Mouse (Mus musculus) kidney, adult 2 months (tissue): Measurements from ENCODE around the gene Hnf1a. TPM values are rescaled to one million over a fixed set of nuclear protein-coding genes. Genes with fewer than 3 reads are reported as not detected.

Experiments used
- DNase-seq: peaks from one replicate; pipeline ENCODE4 v3.0.0; 2021
- H3K27ac ChIP-seq: fragments of 200-500 bp; 2 replicates; pipeline ENCODE4 v1.5.1; 2012; ENCODE audit warnings: low read depth, low read length, control low read depth, inconsistent platforms; ENCODE audit not compliant: insufficient read depth
- H3K27me3 ChIP-seq: fragments of 200-500 bp; replicated peaks from 2 replicates; pipeline ENCODE4 v1.6.1; 2012; ENCODE audit warnings: mild to moderate bottlenecking, moderate library complexity, low read length, inconsistent platforms; ENCODE audit not compliant: control insufficient read depth, insufficient read depth
- H3K36me3 ChIP-seq: fragments of 200-500 bp; 2 replicates; pipeline ENCODE4 v1.6.1; 2012; ENCODE audit warnings: mild to moderate bottlenecking, moderate library complexity, low read length, inconsistent platforms; ENCODE audit not compliant: control insufficient read depth, insufficient read depth
- H3K4me1 ChIP-seq: fragments of 200-500 bp; 2 replicates; pipeline ENCODE4 v1.6.1; 2011; ENCODE audit warnings: low read length; ENCODE audit not compliant: control insufficient read depth, insufficient read depth
- H3K4me3 ChIP-seq: fragments of 200-500 bp; 2 replicates; pipeline ENCODE4 v1.5.1; 2011; ENCODE audit warnings: mild to moderate bottlenecking, low read depth, low read length, control low read depth; ENCODE audit not compliant: insufficient read depth
- CTCF ChIP-seq: fragments of 200-500 bp; conservative IDR thresholded peaks from 2 replicates; pipeline ENCODE4 v1.5.1; 2011; ENCODE audit warnings: low read depth, mild to moderate bottlenecking, control low read depth, low read length, moderate library complexity, mixed read lengths; ENCODE audit not compliant: insufficient read depth, insufficient read length
- POLR2A ChIP-seq: fragments of 200-500 bp; IDR thresholded peaks from one replicate; pipeline ENCODE4 v1.6.1; 2011; ENCODE audit warnings: low read depth, low read length, control low read depth
- WGBS: fragments of 180-500 bp; shearing (Covaris S2); methylation state at CpG from one replicate; pipeline ENCODE4 v1.1.7; 2018; 5-methylcytosine and 5-hydroxymethylcytosine counted together
- polyA plus RNA-seq: library from polyadenylated mRNA; depleted of rRNA; stranded (reverse); fragments of >200 nt; gene quantifications from 2 replicates; pipeline ENCODE4 v1.2.3, GENCODE M21; 2012; rRNA removed

Hnf1a gene
- polyA plus RNA-seq, 1 experiment: 29.5 TPM

GRCm38 (mm10) chr5:114916777-114917176 is 54.1 kb downstream of the Hnf1a start:
- Histone ChIP-seq H3K36me3 (no peaks in the 10 kb centered on the region), H3K4me1 (peaks cover 2% of the 10 kb centered on the region; the same call in 1 of the 2 replicates), H3K27me3 (no peaks in the 10 kb centered on the region), H3K27ac (no peak overlapping the region), H3K4me3 (no peak overlapping the region)
- no peak for DNase-seq
- TF ChIP-seq CTCF: no peak
- TF ChIP-seq POLR2A: no peak
- 78% methylated on average over 4 of the region's 4 CpGs for WGBS

GRCm38 (mm10) chr5:114915854-114916253 is 55.0 kb downstream of the Hnf1a start:
- TF ChIP-seq CTCF: no peak
- no peak for TF ChIP-seq POLR2A
- Histone ChIP-seq H3K4me3 (no peak overlapping the region), H3K4me1 (no peaks in the 10 kb centered on the region), H3K27me3 (no peaks in the 10 kb centered on the region), H3K27ac (no peak overlapping the region), H3K36me3 (no peaks in the 10 kb centered on the region)
- WGBS: 43% methylated on average over 5 of the region's 5 CpGs
- DNase-seq: peak; percentile 33

GRCm38 (mm10) chr5:114914855-114915254 is 56.0 kb downstream of the Hnf1a start:
- H3K27me3 ChIP-seq: no peaks in the 10 kb centered on the region
- H3K27ac ChIP-seq: no peak overlapping the region
- 85% methylated on average over 8 of the region's 8 CpGs for WGBS
- TF ChIP-seq POLR2A (no peak), CTCF (no peak)
- no peak for DNase-seq
- H3K36me3 ChIP-seq: no peaks in the 10 kb centered on the region
- no peaks in the 10 kb centered on the region for H3K4me1 ChIP-seq
- no peak overlapping the region for H3K4me3 ChIP-seq

GRCm38 (mm10) chr5:114913686-114914085 is 57.2 kb downstream of the Hnf1a start:
- no peaks in the 10 kb centered on the region for H3K36me3 ChIP-seq
- WGBS: 37% methylated on average over 4 of the region's 4 CpGs
- no peak overlapping the region for H3K4me3 ChIP-seq
- H3K27me3 ChIP-seq: no peaks in the 10 kb centered on the region
- H3K4me1 ChIP-seq: no peaks in the 10 kb centered on the region
- H3K27ac ChIP-seq: no peak overlapping the region
- TF ChIP-seq CTCF (no peak), POLR2A (no peak)
- DNase-seq: peak; percentile 47

- no peak overlapping the region for H3K4me3 ChIP-seq
- WGBS: 60% methylated on average over 13 of the region's 13 CpGs
- no peak for TF ChIP-seq POLR2A
- no peak for TF ChIP-seq CTCF
- H3K4me1 ChIP-seq: no peaks in the 10 kb centered on the region
- H3K27me3 ChIP-seq: no peaks in the 10 kb centered on the region
- H3K36me3 ChIP-seq: no peaks in the 10 kb centered on the region
- H3K27ac ChIP-seq: no peak overlapping the region
- no peak for DNase-seq
Measured at GRCm38 (mm10) chr5:114908598-114909305, 62.1 kb downstream of the Hnf1a start.

GRCm38 (mm10) chr5:114902413-114902812 is 68.5 kb downstream of the Hnf1a start:
- H3K27ac ChIP-seq: no peak overlapping the region
- H3K36me3 ChIP-seq: no peaks in the 10 kb centered on the region
- H3K4me3 ChIP-seq: no peak overlapping the region
- DNase-seq: peak; percentile 61
- H3K4me1 ChIP-seq: no peaks in the 10 kb centered on the region
- no peaks in the 10 kb centered on the region for H3K27me3 ChIP-seq
- WGBS: 51% methylated on average over 1 of the region's 1 CpGs
- TF ChIP-seq CTCF (peak; percentile 80), POLR2A (no peak)

Other genes starting within 250 kb of the Hnf1a start
- gene Ankrd13a, start 196.4 kb downstream of the Hnf1a start, polyA plus RNA-seq: 47.7 and 51.6 TPM in 2 replicates
- 30.5 and 32.3 TPM in 2 replicates for gene Git2, start 195.6 kb downstream of the Hnf1a start, polyA plus RNA-seq
- gene 1500011B03Rik, start 147.6 kb downstream of the Hnf1a start, polyA plus RNA-seq: 30.2 and 34.7 TPM in 2 replicates
- gene 4930519G04Rik, start 117.4 kb downstream of the Hnf1a start, polyA plus RNA-seq: not detected in 2 replicates
- gene Gm9936, start 112.4 kb downstream of the Hnf1a start, polyA plus RNA-seq: not detected in 2 replicates
- gene Oasl2, start 74.2 kb downstream of the Hnf1a start, polyA plus RNA-seq: 10.2 and 11.2 TPM in 2 replicates
- gene Oasl1, start 47.9 kb downstream of the Hnf1a start, polyA plus RNA-seq: 4.3 and 5.7 TPM in 2 replicates
- 23.5 and 26.1 TPM in 2 replicates for gene 2210016L21Rik, start 28.9 kb downstream of the Hnf1a start, polyA plus RNA-seq
- gene Sppl3, start 40.0 kb upstream of the Hnf1a start, polyA plus RNA-seq: 51.5 and 57.0 TPM in 2 replicates
- gene Gm10401, start 127.2 kb upstream of the Hnf1a start, polyA plus RNA-seq: not detected in 2 replicates
- 220 and 241 TPM in 2 replicates for gene Acads, start 148.3 kb upstream of the Hnf1a start, polyA plus RNA-seq
- 138 and 141 TPM in 2 replicates for gene Unc119b, start 163.9 kb upstream of the Hnf1a start, polyA plus RNA-seq
- 202 and 209 TPM in 2 replicates for gene Mlec, start 187.1 kb upstream of the Hnf1a start, polyA plus RNA-seq
- 1.7 and 2.6 TPM in 2 replicates for gene Cabp1, start 223.3 kb upstream of the Hnf1a start, polyA plus RNA-seq